Mouse (Mus musculus) spleen, adult 2 months (tissue): ENCODE measurements at regions not wholly inside any gene's neighbourhood (a gene's known extent, or its start where the extent isn't known, plus 50 kb on each side); places are given as distances from the start of the nearest gene placed in this dataset.

ENCODE experiments used
- DNase-seq, 2 experiments: peaks; one replicate each; pipeline versions ENCODE4 v3.0.0 to v3.0.0-alpha.2; 2012 to 2021; ENCODE audit warnings: low spot score in 2 of 2, low read depth in 1 of 2
- H3K27ac ChIP-seq: fragments of 200-500 bp; 2 replicates; pipeline ENCODE4 v1.5.1; 2012; ENCODE audit warnings: low read length, inconsistent platforms; ENCODE audit not compliant: insufficient read depth
- H3K27me3 ChIP-seq: fragments of 200-500 bp; 2 replicates; pipeline ENCODE4 v1.6.1; 2012; ENCODE audit warnings: mild to moderate bottlenecking, moderate library complexity, low read length, inconsistent platforms; ENCODE audit not compliant: control insufficient read depth, insufficient read depth
- H3K36me3 ChIP-seq: fragments of 200-500 bp; 2 replicates; pipeline ENCODE4 v1.6.1; 2012; ENCODE audit warnings: mild to moderate bottlenecking, low read length, inconsistent platforms; ENCODE audit not compliant: control insufficient read depth, insufficient read depth
- H3K4me1 ChIP-seq: fragments of 200-500 bp; 2 replicates; pipeline ENCODE4 v1.6.1; 2011; ENCODE audit warnings: inconsistent platforms; ENCODE audit not compliant: control insufficient read depth, insufficient read depth, insufficient read length
- H3K4me3 ChIP-seq: fragments of 200-500 bp; 2 replicates; pipeline ENCODE4 v1.5.1; 2011; ENCODE audit warnings: mild to moderate bottlenecking, inconsistent platforms; ENCODE audit not compliant: insufficient read depth, insufficient read length; ENCODE audit errors: extremely low read depth
- CTCF ChIP-seq: fragments of 200-500 bp; IDR thresholded peaks from 2 replicates; pipeline ENCODE4 v1.5.1; 2011; ENCODE audit warnings: mild to moderate bottlenecking, inconsistent platforms; ENCODE audit not compliant: insufficient read depth, insufficient read length, insufficient replicate concordance; ENCODE audit errors: extremely low read depth
- POLR2A ChIP-seq: fragments of 200-500 bp; IDR thresholded peaks from 2 replicates; pipeline ENCODE4 v1.6.1; 2011; ENCODE audit warnings: low read depth, low read length, inconsistent platforms
- WGBS: fragments of 180-500 bp; shearing (Covaris S2); methylation state at CpG from one replicate; pipeline ENCODE4 v1.1.7; 2018; 5-methylcytosine and 5-hydroxymethylcytosine counted together

GRCm38 (mm10) chr11:89247991-89248390, 54.1 kb downstream of the Nog start:
- TF ChIP-seq POLR2A (no peak), CTCF (no peak)
- DNase-seq, result no peak
- H3K27me3 ChIP-seq, result no peaks in the 10 kb centered on the region
- no peaks in the 10 kb centered on the region for H3K4me1 ChIP-seq
- H3K36me3 ChIP-seq, result no peaks in the 10 kb centered on the region
- no peak overlapping the region for H3K4me3 ChIP-seq
- no peak overlapping the region for H3K27ac ChIP-seq
- 85% methylated on average over 2 of the region's 2 CpGs for WGBS

GRCm38 (mm10) chr11:89243370-89243769, 58.8 kb downstream of the Nog start:
- TF ChIP-seq POLR2A (no peak), CTCF (no peak)
- Histone ChIP-seq H3K4me3 (no peak overlapping the region), H3K27me3 (no peaks in the 10 kb centered on the region), H3K27ac (no peak overlapping the region), H3K4me1 (no peaks in the 10 kb centered on the region), H3K36me3 (no peaks in the 10 kb centered on the region)
- WGBS, result 45% methylated on average over 3 of the region's 3 CpGs
- DNase-seq, result no peak

GRCm38 (mm10) chr11:89242130-89242529, 60.0 kb downstream of the Nog start:
- DNase-seq, result no peak
- Histone ChIP-seq H3K36me3 (no peaks in the 10 kb centered on the region), H3K27me3 (no peaks in the 10 kb centered on the region), H3K27ac (no peak overlapping the region), H3K4me3 (no peak overlapping the region), H3K4me1 (no peaks in the 10 kb centered on the region)
- WGBS, result 81% methylated on average over 2 of the region's 2 CpGs
- TF ChIP-seq CTCF (no peak), POLR2A (no peak)

GRCm38 (mm10) chr11:89239891-89240290, 62.2 kb downstream of the Nog start:
- no peak overlapping the region for H3K4me3 ChIP-seq
- TF ChIP-seq POLR2A (no peak), CTCF (no peak)
- no peaks in the 10 kb centered on the region for H3K4me1 ChIP-seq
- no peak overlapping the region for H3K27ac ChIP-seq
- 85% methylated on average over 9 of the region's 9 CpGs for WGBS
- no peak for DNase-seq
- H3K27me3 ChIP-seq, result no peaks in the 10 kb centered on the region
- no peaks in the 10 kb centered on the region for H3K36me3 ChIP-seq

- H3K36me3 ChIP-seq, result no peaks in the 10 kb centered on the region
- H3K4me1 ChIP-seq, result no peaks in the 10 kb centered on the region
- TF ChIP-seq POLR2A (no peak), CTCF (no peak)
- WGBS, result 46% methylated on average over 3 of the region's 3 CpGs
- no peaks in the 10 kb centered on the region for H3K27me3 ChIP-seq
- H3K27ac ChIP-seq, result no peak overlapping the region
- no peak overlapping the region for H3K4me3 ChIP-seq
- no peak for DNase-seq
Observed at GRCm38 (mm10) chr11:89236904-89237303, 65.2 kb downstream of the Nog start.

GRCm38 (mm10) chr11:89232884-89233480, 69.2 kb downstream of the Nog start:
- Histone ChIP-seq H3K4me1 (no peaks in the 10 kb centered on the region), H3K4me3 (no peak overlapping the region), H3K27me3 (no peaks in the 10 kb centered on the region), H3K36me3 (no peaks in the 10 kb centered on the region), H3K27ac (no peak overlapping the region)
- no peak for DNase-seq
- WGBS, result 72% methylated on average over 9 of the region's 9 CpGs
- no peak for TF ChIP-seq CTCF
- no peak for TF ChIP-seq POLR2A

- Histone ChIP-seq H3K27me3 (no peaks in the 10 kb centered on the region), H3K4me1 (no peaks in the 10 kb centered on the region), H3K4me3 (no peak overlapping the region), H3K27ac (no peak overlapping the region), H3K36me3 (no peaks in the 10 kb centered on the region)
- WGBS, result 68% methylated on average over 5 of the region's 5 CpGs
- TF ChIP-seq CTCF, result no peak
- no peak for DNase-seq
Observed at GRCm38 (mm10) chr11:89229726-89230125, 72.4 kb downstream of the Nog start.

GRCm38 (mm10) chr11:89213204-89213603, 88.9 kb downstream of the Nog start:
- DNase-seq, result no peak
- 86% methylated on average over 5 of the region's 5 CpGs for WGBS
- no peak overlapping the region for H3K27ac ChIP-seq
- H3K4me1 ChIP-seq, result no peaks in the 10 kb centered on the region
- no peaks in the 10 kb centered on the region for H3K27me3 ChIP-seq
- no peak for TF ChIP-seq POLR2A
- no peak for TF ChIP-seq CTCF
- no peaks in the 10 kb centered on the region for H3K36me3 ChIP-seq
- no peak overlapping the region for H3K4me3 ChIP-seq
